Mouse (Mus musculus): ENCODE measurements around the gene Sipa1l3.

DNA sequence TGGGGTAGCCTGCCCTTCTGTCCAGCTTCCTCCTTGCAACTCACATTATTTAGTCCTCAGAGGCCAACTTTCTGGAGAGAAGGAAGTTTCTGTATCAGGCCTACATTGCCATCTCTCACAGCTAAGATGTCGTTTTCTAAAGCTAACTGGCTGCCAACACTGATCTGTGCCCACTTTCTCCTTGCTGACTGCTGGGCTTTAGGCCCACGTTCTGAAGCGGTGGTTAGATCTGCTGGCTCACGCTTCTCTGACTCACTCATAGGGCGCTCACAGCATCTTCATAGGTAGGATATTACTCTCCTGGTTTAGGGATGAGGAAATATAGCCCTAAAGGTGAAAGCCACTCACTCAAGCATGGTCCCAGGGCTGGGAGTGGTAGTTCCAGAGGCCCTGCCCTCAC is 56.3 kb downstream of the Sipa1l3 start:
- TF ChIP-seq POLR2A (IDR thresholded peaks at IDR 0.05; ENCODE audit: control insufficient read depth, extremely low read depth, insufficient read depth, low read length, poor library complexity), result no peak
- no peak for TF ChIP-seq CTCF (IDR thresholded peaks at IDR 0.05; ENCODE audit: borderline replicate concordance, control insufficient read depth, extremely low read depth, insufficient read depth, low read length, poor library complexity)

All from thymus, adult 2 months (tissue).